Mouse (Mus musculus): ENCODE results near the gene Fam76b. TPM values are rescaled to one million over a fixed set of nuclear protein-coding genes. Genes with fewer than 3 reads are reported as not detected.
A peak's percentile ranks its signal among the peaks of the same experiment; 100 is the strongest.

Fam76b gene
- polyA plus RNA-seq, 1 experiment from 2014 or later = 23.2 TPM

DNA sequence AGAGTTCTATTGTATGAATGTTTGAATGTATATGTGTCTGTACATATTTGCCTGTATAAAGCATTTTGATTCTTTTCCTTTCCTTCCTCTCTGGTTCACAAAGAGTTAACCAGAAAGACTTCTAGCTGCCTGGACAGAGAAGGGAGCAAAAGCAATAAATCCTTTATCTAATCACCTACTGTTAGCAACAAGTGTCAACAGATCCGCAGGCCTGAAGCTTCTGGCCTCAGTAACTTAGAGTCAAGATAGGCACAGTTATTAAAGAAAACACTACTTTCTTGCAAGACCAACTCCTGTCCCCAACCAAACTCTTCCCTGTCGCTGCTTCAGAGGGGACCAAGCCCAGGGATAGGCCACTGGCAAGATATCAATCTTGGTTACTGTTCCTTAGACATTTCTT lies 55.0 kb downstream of the Fam76b start:
- H3K9me3 ChIP-seq (replicated peaks; ENCODE audit: control insufficient read depth, low read length) = no peaks in the 10 kb centered on the region
- no peaks in the 10 kb centered on the region for H3K27me3 ChIP-seq (replicated peaks; ENCODE audit: control insufficient read depth, insufficient read depth, low read length)
- DNase-seq (ENCODE audit: low spot score) = no peak
- H3K27ac ChIP-seq (ENCODE audit: low read depth, low read length) = no peak overlapping the region
- H3K36me3 ChIP-seq (ENCODE audit: control insufficient read depth, insufficient read depth, low read length) = no peaks in the 10 kb centered on the region
- ATAC-seq = no peak
- H3K4me3 ChIP-seq (ENCODE audit: low read depth, low read length) = no peak overlapping the region
- WGBS = 56% methylated on average over 2 of the region's 2 CpGs
- H3K4me1 ChIP-seq (ENCODE audit: control insufficient read depth, insufficient read depth, low read length) = no peaks in the 10 kb centered on the region
- H3K9ac ChIP-seq (ENCODE audit: low read length) = no peak overlapping the region
- H3K4me2 ChIP-seq (ENCODE audit: low read length) = no peak overlapping the region

DNA sequence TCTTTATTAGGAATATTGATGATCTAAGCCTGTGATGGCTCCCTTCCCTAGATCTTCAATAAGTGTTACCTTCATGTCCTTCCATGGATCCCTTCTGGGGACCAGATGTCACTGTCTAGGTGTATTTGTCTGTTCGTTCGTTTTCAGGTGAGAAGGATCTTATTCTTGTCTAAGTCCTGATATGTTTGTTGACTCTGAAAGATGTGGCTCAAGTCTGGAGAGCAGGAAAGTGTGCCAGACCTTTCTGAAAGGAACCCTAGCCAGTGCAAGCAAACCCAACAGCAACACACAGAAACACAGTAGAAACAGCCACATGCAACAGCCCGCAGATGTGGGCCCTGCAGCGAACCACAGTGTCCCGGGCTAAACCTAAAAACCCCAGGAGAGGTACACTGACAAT lies 61.5 kb downstream of the Fam76b start:
- WGBS = 86% methylated on average over 5 of the region's 5 CpGs
- no peak overlapping the region for H3K9ac ChIP-seq (ENCODE audit: low read length)
- no peak for DNase-seq (ENCODE audit: low spot score)
- no peak overlapping the region for H3K27ac ChIP-seq (ENCODE audit: low read depth, low read length)
- no peak for ATAC-seq
- H3K27me3 ChIP-seq (replicated peaks; ENCODE audit: control insufficient read depth, insufficient read depth, low read length) = no peaks in the 10 kb centered on the region
- H3K36me3 ChIP-seq (ENCODE audit: control insufficient read depth, insufficient read depth, low read length) = no peaks in the 10 kb centered on the region
- no peak overlapping the region for H3K4me2 ChIP-seq (ENCODE audit: low read length)
- no peaks in the 10 kb centered on the region for H3K4me1 ChIP-seq (ENCODE audit: control insufficient read depth, insufficient read depth, low read length)
- H3K9me3 ChIP-seq (replicated peaks; ENCODE audit: control insufficient read depth, low read length) = no peaks in the 10 kb centered on the region
- H3K4me3 ChIP-seq (ENCODE audit: low read depth, low read length) = no peak overlapping the region

DNA sequence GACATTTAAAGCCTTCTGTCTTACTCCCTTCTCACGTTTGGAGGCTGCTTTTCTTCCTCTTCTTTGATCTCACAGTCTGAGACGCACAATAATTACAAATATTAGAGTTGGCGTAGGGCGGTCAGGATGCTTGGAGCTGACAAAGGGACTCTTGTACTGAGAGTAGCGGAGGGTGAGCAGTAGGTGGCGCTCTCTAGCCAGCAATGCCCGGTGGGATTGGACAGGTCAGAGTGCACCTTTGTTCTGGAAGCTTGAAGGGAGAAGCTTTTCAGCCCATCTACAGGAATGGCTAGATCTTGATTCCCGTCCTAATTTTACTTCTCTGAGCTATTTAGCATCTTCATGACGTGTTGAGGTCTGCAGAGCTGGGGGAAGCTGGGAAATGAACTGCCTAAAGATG lies 62.1 kb downstream of the Fam76b start:
- Histone ChIP-seq H3K4me2 (ENCODE audit: low read length) (0 out of 2 replicates have a peak overlapping the region, but pooled peaks have one; percentile 26), H3K36me3 (ENCODE audit: control insufficient read depth, insufficient read depth, low read length) (no peaks in the 10 kb centered on the region), H3K9me3 (replicated peaks; ENCODE audit: control insufficient read depth, low read length) (no peaks in the 10 kb centered on the region), H3K4me3 (ENCODE audit: low read depth, low read length) (no peak overlapping the region), H3K27ac (ENCODE audit: low read depth, low read length) (no peak overlapping the region), H3K9ac (ENCODE audit: low read length) (peak overlapping the region; percentile 43; the same call in 1 of the 2 replicates), H3K4me1 (ENCODE audit: control insufficient read depth, insufficient read depth, low read length) (no peaks in the 10 kb centered on the region), H3K27me3 (replicated peaks; ENCODE audit: control insufficient read depth, insufficient read depth, low read length) (no peaks in the 10 kb centered on the region)
- peak; percentile 86 for DNase-seq (ENCODE audit: low spot score)
- peak; percentile 95 for ATAC-seq
- under 1% methylated on average over 9 of the region's 9 CpGs for WGBS

DNA sequence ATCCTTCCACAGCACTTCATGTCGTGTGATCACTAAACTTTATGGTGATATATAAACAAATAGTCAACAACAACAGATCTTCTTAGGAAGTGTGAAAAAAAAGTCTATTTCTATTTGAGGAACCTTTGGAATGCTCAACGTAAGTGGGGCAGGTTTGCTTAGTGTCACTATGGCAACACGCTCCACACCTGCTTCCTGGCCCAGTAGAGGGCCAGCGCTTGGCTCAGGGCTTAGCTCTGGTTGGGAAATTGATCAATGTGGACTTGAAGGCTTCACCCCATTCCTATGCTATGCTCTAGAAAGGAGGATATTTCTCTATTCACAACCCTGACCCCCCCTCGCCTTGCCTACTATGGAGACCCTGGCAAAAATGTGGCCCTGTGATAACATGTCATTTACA lies 62.7 kb downstream of the Fam76b start:
- Histone ChIP-seq H3K4me2 (ENCODE audit: low read length) (no peak overlapping the region), H3K27ac (ENCODE audit: low read depth, low read length) (no peak overlapping the region), H3K4me1 (ENCODE audit: control insufficient read depth, insufficient read depth, low read length) (no peaks in the 10 kb centered on the region), H3K4me3 (ENCODE audit: low read depth, low read length) (no peak overlapping the region), H3K27me3 (replicated peaks; ENCODE audit: control insufficient read depth, insufficient read depth, low read length) (no peaks in the 10 kb centered on the region), H3K9ac (ENCODE audit: low read length) (no peak overlapping the region), H3K9me3 (replicated peaks; ENCODE audit: control insufficient read depth, low read length) (no peaks in the 10 kb centered on the region), H3K36me3 (ENCODE audit: control insufficient read depth, insufficient read depth, low read length) (no peaks in the 10 kb centered on the region)
- DNase-seq (ENCODE audit: low spot score) (peak; percentile 24), ATAC-seq (peak; percentile 57)
- 56% methylated on average over 5 of the region's 5 CpGs for WGBS

DNA sequence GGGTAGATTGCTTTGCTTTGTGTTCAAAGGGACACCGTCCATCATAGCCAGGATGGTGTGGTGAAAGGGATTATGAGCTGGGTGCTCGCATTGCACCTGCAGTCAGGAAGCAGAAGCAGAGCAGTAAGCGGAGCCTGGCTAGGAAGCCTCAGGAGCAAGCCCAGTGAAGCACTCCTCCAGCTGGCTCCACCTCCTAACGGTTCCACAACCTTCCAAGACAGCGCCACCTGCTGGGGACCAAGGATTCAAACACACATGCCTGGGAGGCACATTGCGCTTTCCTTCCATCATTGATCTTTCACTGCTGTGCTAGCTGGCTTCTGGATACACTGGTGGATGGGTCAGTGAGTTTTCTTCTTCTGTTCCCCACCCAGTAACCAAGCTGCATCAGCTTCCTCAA lies 64.4 kb downstream of the Fam76b start:
- Histone ChIP-seq H3K4me2 (ENCODE audit: low read length) (no peak overlapping the region), H3K9ac (ENCODE audit: low read length) (no peak overlapping the region), H3K36me3 (ENCODE audit: control insufficient read depth, insufficient read depth, low read length) (no peaks in the 10 kb centered on the region), H3K4me1 (ENCODE audit: control insufficient read depth, insufficient read depth, low read length) (no peaks in the 10 kb centered on the region), H3K27ac (ENCODE audit: low read depth, low read length) (no peak overlapping the region), H3K27me3 (replicated peaks; ENCODE audit: control insufficient read depth, insufficient read depth, low read length) (no peaks in the 10 kb centered on the region), H3K9me3 (replicated peaks; ENCODE audit: control insufficient read depth, low read length) (no peaks in the 10 kb centered on the region), H3K4me3 (ENCODE audit: low read depth, low read length) (no peak overlapping the region)
- ATAC-seq = no peak
- DNase-seq (ENCODE audit: low spot score) = no peak
- whole genome bisulfite sequencing = 98% methylated on average over 6 of the region's 6 CpGs

DNA sequence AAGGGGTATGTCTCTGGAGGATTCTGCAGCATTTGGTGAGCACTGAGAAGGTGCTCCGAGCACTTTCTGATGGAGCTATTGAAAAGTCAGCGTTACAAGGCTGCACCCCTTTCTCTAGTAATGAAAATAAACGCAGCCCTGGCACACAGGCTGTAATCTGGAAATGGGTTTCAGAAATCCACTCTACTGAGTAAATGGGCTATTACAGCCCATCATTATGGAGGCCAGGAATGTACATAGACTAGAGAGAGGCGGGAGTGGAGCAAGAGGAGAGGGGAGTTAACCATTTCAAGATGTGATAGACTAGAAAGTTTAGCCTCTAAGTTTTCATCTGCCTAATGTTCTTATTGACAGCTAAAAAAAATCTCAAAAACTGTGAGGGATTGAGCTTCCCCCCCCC lies 65.5 kb downstream of the Fam76b start:
- Histone ChIP-seq H3K4me3 (ENCODE audit: low read depth, low read length) (no peak overlapping the region), H3K4me2 (ENCODE audit: low read length) (no peak overlapping the region), H3K4me1 (ENCODE audit: control insufficient read depth, insufficient read depth, low read length) (no peaks in the 10 kb centered on the region), H3K36me3 (ENCODE audit: control insufficient read depth, insufficient read depth, low read length) (no peaks in the 10 kb centered on the region), H3K9me3 (replicated peaks; ENCODE audit: control insufficient read depth, low read length) (no peaks in the 10 kb centered on the region), H3K27me3 (replicated peaks; ENCODE audit: control insufficient read depth, insufficient read depth, low read length) (no peaks in the 10 kb centered on the region), H3K9ac (ENCODE audit: low read length) (no peak overlapping the region), H3K27ac (ENCODE audit: low read depth, low read length) (no peak overlapping the region)
- 72% methylated on average over 4 of the region's 4 CpGs for WGBS
- DNase-seq (ENCODE audit: low spot score) (no peak), ATAC-seq (no peak)

DNA sequence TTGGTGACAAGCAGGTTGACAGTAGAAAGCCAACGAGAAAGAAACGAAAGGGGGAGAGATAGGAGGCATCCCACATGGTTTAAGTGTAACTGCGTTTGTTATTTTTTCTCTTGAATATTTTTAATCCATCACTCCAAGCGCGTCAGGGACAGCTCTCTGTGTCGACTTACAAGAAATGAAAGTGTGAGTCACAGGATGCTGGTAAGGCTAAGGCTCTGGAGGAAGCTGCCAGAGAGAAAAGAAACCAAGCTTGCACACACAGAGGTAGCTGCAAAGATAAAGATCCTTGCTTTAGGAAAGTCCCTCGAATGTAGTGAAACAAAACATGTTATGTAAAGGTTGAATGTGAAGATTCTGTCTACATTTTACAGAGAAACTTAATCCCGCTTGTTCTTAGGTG lies 67.0 kb downstream of the Fam76b start:
- no peaks in the 10 kb centered on the region for H3K9me3 ChIP-seq (replicated peaks; ENCODE audit: control insufficient read depth, low read length)
- H3K36me3 ChIP-seq (ENCODE audit: control insufficient read depth, insufficient read depth, low read length) = no peaks in the 10 kb centered on the region
- H3K9ac ChIP-seq (ENCODE audit: low read length) = no peak overlapping the region
- H3K4me2 ChIP-seq (ENCODE audit: low read length) = no peak overlapping the region
- no peak for DNase-seq (ENCODE audit: low spot score)
- H3K27me3 ChIP-seq (replicated peaks; ENCODE audit: control insufficient read depth, insufficient read depth, low read length) = no peaks in the 10 kb centered on the region
- no peak overlapping the region for H3K4me3 ChIP-seq (ENCODE audit: low read depth, low read length)
- no peak for ATAC-seq
- H3K4me1 ChIP-seq (ENCODE audit: control insufficient read depth, insufficient read depth, low read length) = no peaks in the 10 kb centered on the region
- WGBS = 83% methylated on average over 8 of the region's 8 CpGs
- no peak overlapping the region for H3K27ac ChIP-seq (ENCODE audit: low read depth, low read length)

DNA sequence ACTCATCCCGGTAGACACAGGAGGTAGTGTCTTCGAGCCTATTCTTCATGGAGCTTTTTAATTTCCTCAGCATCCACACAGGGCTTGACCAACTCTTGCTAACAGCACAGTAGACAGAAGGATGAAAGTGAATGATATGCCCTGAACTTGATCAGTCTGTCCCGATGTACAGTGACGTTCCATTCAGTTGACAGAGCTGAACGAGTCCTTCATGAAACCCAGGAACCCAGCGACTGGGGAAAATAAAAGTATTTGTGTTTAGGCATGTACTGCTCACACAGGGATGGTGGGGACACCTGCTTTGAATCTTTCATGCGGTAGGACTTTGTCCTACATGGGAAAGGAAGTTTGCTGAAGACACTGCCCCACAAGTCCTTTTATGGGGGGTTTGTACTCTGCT lies 67.4 kb downstream of the Fam76b start:
- Histone ChIP-seq H3K27me3 (replicated peaks; ENCODE audit: control insufficient read depth, insufficient read depth, low read length) (no peaks in the 10 kb centered on the region), H3K9ac (ENCODE audit: low read length) (no peak overlapping the region), H3K4me3 (ENCODE audit: low read depth, low read length) (no peak overlapping the region), H3K36me3 (ENCODE audit: control insufficient read depth, insufficient read depth, low read length) (no peaks in the 10 kb centered on the region), H3K4me1 (ENCODE audit: control insufficient read depth, insufficient read depth, low read length) (no peaks in the 10 kb centered on the region), H3K4me2 (ENCODE audit: low read length) (no peak overlapping the region), H3K27ac (ENCODE audit: low read depth, low read length) (no peak overlapping the region), H3K9me3 (replicated peaks; ENCODE audit: control insufficient read depth, low read length) (no peaks in the 10 kb centered on the region)
- ATAC-seq (no peak), DNase-seq (ENCODE audit: low spot score) (no peak)
- WGBS = 88% methylated on average over 7 of the region's 7 CpGs

DNA sequence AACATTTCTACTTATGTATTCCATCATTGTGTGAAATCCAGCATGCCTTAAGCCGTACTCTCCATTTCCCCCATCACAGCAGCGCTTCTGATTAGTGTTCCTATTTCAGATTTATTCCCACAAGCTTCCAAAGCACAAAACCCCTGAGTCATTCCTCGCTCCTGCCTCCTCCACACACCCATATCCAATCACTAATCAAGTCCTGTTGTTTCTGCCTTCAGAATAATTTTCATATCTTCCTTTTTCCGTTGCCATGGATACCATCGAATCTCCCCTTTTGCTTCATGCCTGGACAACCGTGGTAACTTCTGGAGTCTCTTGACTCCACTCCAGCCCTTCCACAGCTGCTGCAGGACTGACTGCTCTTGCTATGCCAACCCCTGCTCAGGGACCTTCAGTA lies 68.5 kb downstream of the Fam76b start:
- DNase-seq (ENCODE audit: low spot score) = peak; percentile 15
- 76% methylated on average over 6 of the region's 6 CpGs for WGBS
- H3K9ac ChIP-seq (ENCODE audit: low read length) = 0 out of 2 replicates have a peak overlapping the region, but pooled peaks have one; percentile 29

More for the DNA sequence above, 68.5 kb downstream of the Fam76b start:
- H3K36me3 ChIP-seq (ENCODE audit: control insufficient read depth, insufficient read depth, low read length) = no peaks in the 10 kb centered on the region
- ATAC-seq = peak; percentile 49; the same call in 1 of the 2 replicates
- H3K9me3 ChIP-seq (replicated peaks; ENCODE audit: control insufficient read depth, low read length) = no peaks in the 10 kb centered on the region
- H3K4me3 ChIP-seq (ENCODE audit: low read depth, low read length) = no peak overlapping the region
- H3K4me2 ChIP-seq (ENCODE audit: low read length) = no peak overlapping the region
- H3K27me3 ChIP-seq (replicated peaks; ENCODE audit: control insufficient read depth, insufficient read depth, low read length) = no peaks in the 10 kb centered on the region
- no peaks in the 10 kb centered on the region for H3K4me1 ChIP-seq (ENCODE audit: control insufficient read depth, insufficient read depth, low read length)
- H3K27ac ChIP-seq (ENCODE audit: low read depth, low read length) = peak overlapping the region; percentile 15; the same call in 1 of the 2 replicates

All from forebrain, embryonic 14.5 days (tissue).